Mouse (Mus musculus) erythroblast, embryonic 14.5 days (primary cell): Measurements from ENCODE around the gene Eif4h. TPM values are rescaled to one million over a fixed set of nuclear protein-coding genes. Genes with fewer than 3 reads are reported as not detected.

ENCODE experiments used
- H3K27me3 ChIP-seq: 2 replicates; pipeline ENCODE4 v1.6.1; 2012; ENCODE audit warnings: inconsistent platforms; ENCODE audit not compliant: control insufficient read depth
- H3K36me3 ChIP-seq: 2 replicates; pipeline ENCODE4 v1.6.1; 2012; ENCODE audit warnings: mild to moderate bottlenecking, inconsistent platforms; ENCODE audit not compliant: control insufficient read depth
- H3K4me1 ChIP-seq: 2 replicates; pipeline ENCODE4 v1.6.1; 2012; ENCODE audit warnings: inconsistent platforms; ENCODE audit not compliant: control insufficient read depth
- H3K4me3 ChIP-seq: replicated peaks from 2 replicates; pipeline ENCODE3; 2012; ENCODE audit warnings: moderate library complexity, mild to moderate bottlenecking, inconsistent platforms
- H3K9me3 ChIP-seq: 2 replicates; pipeline ENCODE4 v1.6.1; 2012; ENCODE audit warnings: low read length, inconsistent platforms, mixed read lengths; ENCODE audit not compliant: control insufficient read depth
- GATA1 ChIP-seq: IDR thresholded peaks from 2 replicates; pipeline ENCODE4 v1.6.1; 2012; ENCODE audit warnings: low read length, inconsistent platforms, mixed read lengths
- TAL1 ChIP-seq: IDR thresholded peaks from 3 replicates; pipeline ENCODE4 v1.6.1; 2012; ENCODE audit warnings: low read length, inconsistent platforms, mixed read lengths
- polyA plus RNA-seq: library from polyadenylated mRNA; stranded (reverse); fragments of >175 nt; gene quantifications from 2 replicates; pipeline ENCODE4 v1.2.3, GENCODE M21; 2012

Gene Eif4h
- polyA plus RNA-seq, 1 experiment = 18.7 TPM

DNA sequence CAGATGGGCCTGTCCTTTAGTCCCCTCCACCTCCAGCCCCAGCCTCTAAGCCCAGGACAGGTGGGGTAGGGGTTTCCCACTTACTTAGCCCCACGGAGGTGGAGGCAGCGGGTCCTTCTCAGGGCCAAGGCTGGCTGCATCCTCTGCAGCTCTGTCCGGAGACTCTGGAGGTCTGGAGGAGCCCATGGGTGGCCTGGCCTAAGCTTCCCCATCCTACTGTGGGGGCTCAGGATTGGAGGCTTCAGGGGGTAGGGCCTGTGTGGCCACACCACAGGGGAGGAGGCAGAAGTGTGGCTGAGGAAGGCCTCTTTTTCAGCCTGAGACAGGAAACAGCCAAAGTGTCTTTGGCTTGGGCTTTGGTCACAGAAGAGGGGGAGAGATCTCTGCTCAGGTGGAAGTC lies 38.7 kb upstream of the Eif4h start:
- Histone ChIP-seq H3K9me3 (no peaks in the 10 kb centered on the region), H3K36me3 (no peaks in the 10 kb centered on the region), H3K27me3 (no peaks in the 10 kb centered on the region), H3K4me3 (no peak overlapping the region), H3K4me1 (peaks cover 39% of the 10 kb centered on the region)
- no peak for TF ChIP-seq TAL1
- TF ChIP-seq GATA1 = no peak

DNA sequence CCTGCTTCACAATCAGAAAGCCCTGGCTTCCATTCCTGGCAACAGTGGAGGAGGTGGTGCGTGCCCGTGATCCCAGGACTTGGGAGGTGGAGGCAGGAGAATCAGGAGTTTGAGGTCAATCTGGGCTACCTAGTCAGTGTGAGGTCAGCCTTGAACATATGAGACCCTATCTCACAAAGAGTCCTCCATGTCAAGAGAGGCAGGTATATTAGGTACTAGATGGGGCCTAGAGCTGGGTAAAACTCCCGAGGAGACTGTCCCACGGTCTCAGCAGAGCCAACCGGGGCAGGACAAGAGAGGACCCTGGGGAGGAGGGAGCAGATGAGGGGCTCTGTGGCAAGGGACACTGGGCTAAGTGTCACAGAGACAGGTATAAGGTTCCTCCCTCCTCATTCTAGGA lies 38.2 kb upstream of the Eif4h start:
- no peaks in the 10 kb centered on the region for H3K27me3 ChIP-seq
- H3K4me3 ChIP-seq = no peak overlapping the region
- no peaks in the 10 kb centered on the region for H3K36me3 ChIP-seq
- no peaks in the 10 kb centered on the region for H3K9me3 ChIP-seq
- H3K4me1 ChIP-seq = peaks cover 39% of the 10 kb centered on the region
- TF ChIP-seq TAL1 (no peak), GATA1 (no peak)

DNA sequence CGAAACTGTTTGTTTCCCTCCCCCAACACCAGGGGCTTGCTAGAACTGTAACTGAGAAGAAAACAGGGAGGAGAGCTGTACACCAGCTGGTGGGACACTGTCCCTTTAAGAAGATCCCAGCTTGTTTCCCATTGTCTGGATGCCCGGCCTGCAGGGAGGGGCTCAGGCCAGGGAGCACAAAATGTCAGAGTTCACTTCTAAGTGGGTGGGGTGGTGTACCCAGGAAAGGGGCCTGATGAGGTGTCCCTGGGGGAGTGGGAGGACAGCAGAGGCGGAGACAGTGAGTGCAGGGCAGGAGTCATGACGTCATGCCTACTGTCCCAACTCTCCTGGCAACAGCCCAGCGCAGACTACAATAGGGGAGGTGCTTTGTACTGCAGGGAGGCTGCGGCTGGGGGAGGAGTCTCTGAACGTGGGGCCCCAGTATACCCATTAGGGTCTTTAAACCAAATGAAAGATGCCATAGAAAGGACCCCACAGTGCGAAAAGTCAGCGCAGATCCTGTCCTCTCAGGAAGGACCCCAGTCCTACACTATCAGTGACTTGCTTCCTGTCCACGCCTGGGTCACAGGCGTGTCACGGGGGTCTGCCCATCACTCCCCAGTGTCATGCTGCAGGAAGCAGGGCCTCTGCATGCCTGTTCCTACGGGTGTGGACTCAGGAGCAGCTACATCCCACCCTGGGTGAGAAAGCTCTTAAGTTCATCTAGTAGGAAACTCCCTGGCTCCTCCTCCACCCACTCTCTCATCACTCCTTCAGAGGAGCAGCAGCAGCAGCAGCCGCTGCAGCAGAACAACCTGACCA lies 36.9 kb upstream of the Eif4h start:
- peaks cover 39% of the 10 kb centered on the region for H3K4me1 ChIP-seq
- H3K36me3 ChIP-seq = no peaks in the 10 kb centered on the region
- TF ChIP-seq TAL1 = no peak
- no peak for TF ChIP-seq GATA1
- no peaks in the 10 kb centered on the region for H3K27me3 ChIP-seq
- H3K9me3 ChIP-seq = no peaks in the 10 kb centered on the region
- H3K4me3 ChIP-seq = peak overlapping the region; percentile 6

DNA sequence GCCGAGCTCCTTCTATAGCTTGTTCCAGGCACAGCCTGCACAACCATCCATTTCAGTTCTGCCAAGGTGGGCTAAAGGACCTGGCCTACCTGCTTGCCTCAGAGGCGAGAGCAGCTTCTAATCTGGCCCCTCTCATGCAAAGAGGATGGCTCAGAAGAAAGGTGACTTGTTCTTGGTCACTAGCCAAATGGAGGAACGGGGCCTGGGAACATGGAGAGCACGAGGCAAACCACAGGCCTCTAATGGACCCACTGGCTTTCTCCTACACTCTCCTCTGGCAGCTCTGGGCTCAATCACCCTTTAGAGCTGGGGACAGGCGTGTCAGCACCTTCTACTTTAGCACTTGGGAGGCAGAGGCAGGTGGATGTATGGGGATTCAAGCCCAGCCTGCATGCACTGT lies 35.7 kb upstream of the Eif4h start:
- no peaks in the 10 kb centered on the region for H3K9me3 ChIP-seq
- H3K27me3 ChIP-seq = no peaks in the 10 kb centered on the region
- TF ChIP-seq TAL1 (no peak), GATA1 (no peak)
- H3K4me1 ChIP-seq = peaks cover 36% of the 10 kb centered on the region
- H3K4me3 ChIP-seq = no peak overlapping the region
- H3K36me3 ChIP-seq = no peaks in the 10 kb centered on the region

DNA sequence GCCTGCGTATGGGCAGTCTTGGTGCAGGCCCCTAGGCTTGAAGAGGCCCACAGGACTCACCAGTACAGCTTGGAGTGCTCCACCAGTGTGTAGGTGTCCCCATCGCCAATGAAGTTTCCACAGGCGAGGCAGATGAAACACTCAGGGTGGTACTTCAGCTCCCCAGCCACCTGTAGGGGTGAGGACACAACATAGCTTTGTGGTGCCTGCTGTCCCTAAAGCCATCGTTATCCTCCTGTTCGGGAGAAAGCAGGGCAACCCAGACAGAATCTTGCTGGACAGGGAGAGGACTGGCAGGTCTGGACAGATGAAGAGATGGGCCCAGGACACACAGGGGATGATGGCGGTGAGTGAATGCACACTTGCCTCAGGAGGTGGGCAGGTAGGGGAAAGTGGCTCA lies 33.3 kb upstream of the Eif4h start:
- Histone ChIP-seq H3K4me3 (no peak overlapping the region), H3K27me3 (no peaks in the 10 kb centered on the region), H3K36me3 (no peaks in the 10 kb centered on the region; the same call in 1 of the 2 replicates), H3K9me3 (no peaks in the 10 kb centered on the region), H3K4me1 (peaks cover 15% of the 10 kb centered on the region)
- TF ChIP-seq TAL1 = no peak
- no peak for TF ChIP-seq GATA1

DNA sequence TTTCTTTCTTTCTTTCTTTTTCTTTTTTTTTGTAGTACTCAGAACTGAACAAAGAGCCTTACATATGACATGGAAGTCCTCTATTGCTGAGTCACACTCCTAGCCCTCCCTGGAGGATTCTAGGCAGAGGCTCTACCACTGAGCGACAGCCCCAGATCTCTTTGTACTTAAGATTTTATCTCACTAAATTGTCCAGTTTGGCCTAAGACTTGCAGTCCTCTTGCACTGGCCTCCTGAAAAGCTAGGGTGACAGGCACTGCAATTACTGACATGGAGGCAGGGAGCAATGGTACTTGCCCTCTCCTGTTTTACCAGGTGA lies 32.9 kb upstream of the Eif4h start:
- H3K4me1 ChIP-seq = peaks cover 15% of the 10 kb centered on the region
- no peaks in the 10 kb centered on the region for H3K9me3 ChIP-seq
- TF ChIP-seq TAL1 = no peak
- no peak for TF ChIP-seq GATA1
- H3K4me3 ChIP-seq = no peak overlapping the region
- H3K36me3 ChIP-seq = no peaks in the 10 kb centered on the region; the same call in 1 of the 2 replicates
- no peaks in the 10 kb centered on the region for H3K27me3 ChIP-seq

DNA sequence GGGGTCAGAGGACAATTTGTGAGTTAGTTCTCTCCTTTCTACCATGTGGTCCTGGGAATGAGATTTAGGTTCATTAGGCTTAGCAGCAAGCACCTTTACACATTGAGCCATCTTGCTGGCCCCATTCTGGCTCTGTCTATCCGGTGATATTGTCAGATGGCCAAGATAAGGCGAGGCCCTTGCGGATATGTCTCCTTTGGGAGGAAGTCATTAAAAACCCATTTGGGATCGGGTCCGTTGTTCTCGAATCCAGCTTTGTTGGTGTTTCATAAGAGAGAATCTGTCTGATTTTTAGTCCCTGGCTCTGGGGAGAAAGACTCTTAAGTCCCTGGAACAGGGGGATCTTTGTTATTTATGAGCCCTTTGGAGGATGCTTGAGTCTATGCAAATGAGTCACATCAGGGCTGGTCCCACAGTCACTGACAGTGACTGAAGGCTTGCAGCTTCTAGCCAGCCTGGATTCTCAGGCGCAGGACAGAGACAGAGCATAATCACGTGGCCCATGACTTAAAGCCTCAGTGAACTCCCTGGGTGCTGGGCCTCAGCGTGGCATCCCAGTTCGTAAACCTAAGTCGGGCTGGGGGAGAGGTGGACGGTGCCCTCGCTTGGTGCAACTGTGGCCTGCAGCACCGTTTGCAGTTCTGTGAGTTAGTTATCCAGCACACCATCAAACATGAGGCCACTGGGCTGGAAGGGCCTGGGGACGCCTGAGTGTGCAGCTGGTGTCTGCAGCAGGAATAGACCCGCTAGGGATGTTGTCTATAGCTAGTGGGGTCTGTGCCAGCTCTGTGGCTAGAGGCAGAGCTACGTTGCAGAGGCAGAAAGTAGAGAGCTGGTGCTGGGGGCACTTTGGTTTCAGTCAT lies 32.3 kb upstream of the Eif4h start:
- H3K27me3 ChIP-seq = no peaks in the 10 kb centered on the region
- H3K9me3 ChIP-seq = no peaks in the 10 kb centered on the region
- no peaks in the 10 kb centered on the region; the same call in 1 of the 2 replicates for H3K36me3 ChIP-seq
- H3K4me1 ChIP-seq = peaks cover 9% of the 10 kb centered on the region
- H3K4me3 ChIP-seq = no peak overlapping the region
- TF ChIP-seq GATA1 (no peak), TAL1 (no peak)

DNA sequence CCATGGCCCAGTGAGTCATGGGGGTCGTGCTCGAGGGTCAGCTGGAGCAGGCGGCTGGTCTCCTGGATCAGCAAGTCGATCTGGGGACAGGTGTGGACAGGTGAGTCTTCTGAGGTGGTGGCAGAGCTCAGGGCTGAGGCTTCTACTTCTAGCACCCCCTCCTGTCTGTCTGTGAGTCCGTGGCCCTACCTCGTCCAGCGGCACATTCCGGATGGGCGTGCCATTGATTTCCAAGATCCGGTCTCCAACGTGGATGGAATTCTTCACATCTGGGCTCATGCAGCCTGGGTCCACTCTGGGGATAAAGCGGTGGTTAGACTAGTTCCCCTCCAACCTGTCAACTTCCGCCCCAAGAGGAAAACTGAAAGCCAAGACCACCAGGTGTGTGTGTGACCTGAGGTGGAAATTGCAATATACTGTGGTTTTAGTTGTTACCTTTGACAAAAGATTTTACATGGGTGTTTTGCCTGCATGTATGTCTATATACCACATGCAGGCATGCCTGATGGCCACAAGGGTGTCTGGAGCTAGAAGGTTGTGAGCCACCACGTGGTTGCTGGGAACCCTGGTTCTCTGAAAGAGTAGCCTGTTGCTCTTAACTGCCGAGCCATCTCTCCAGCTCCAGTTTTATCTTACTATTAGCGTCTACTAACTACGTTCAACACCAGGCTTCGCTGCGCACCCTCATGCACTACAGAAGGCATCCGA lies 29.9 kb upstream of the Eif4h start:
- Histone ChIP-seq H3K27me3 (no peaks in the 10 kb centered on the region), H3K4me3 (no peak overlapping the region), H3K36me3 (no peaks in the 10 kb centered on the region; the same call in 1 of the 2 replicates), H3K4me1 (no peaks in the 10 kb centered on the region; the same call in 1 of the 2 replicates), H3K9me3 (no peaks in the 10 kb centered on the region)
- TF ChIP-seq TAL1 = no peak
- TF ChIP-seq GATA1 = no peak

DNA sequence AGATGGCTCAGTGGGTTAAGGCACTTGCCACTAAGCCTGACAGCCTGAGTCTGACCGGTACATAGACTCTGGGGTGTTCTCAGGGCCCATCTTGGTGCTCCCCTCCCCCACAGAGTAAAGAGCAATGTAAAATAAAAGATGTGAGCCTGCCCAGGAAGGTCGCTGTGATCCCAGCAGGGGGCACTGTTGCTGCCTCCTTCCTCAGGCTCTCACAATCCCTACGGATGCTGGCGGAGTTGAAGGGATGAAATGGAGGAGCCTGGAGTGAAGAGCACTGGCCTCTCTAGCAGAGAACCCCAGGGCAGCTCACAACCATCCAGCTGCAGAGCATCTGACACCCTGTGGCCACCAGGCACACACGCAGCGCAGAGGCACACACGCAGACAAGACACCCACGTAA lies 29.2 kb upstream of the Eif4h start:
- H3K4me1 ChIP-seq = no peaks in the 10 kb centered on the region; the same call in 1 of the 2 replicates
- H3K27me3 ChIP-seq = no peaks in the 10 kb centered on the region
- no peak overlapping the region for H3K4me3 ChIP-seq
- no peaks in the 10 kb centered on the region for H3K9me3 ChIP-seq
- H3K36me3 ChIP-seq = no peaks in the 10 kb centered on the region; the same call in 1 of the 2 replicates
- TF ChIP-seq GATA1 = no peak
